8 mouse cellular contexts compared by ENCODE assay signal in the genomic region with DNA sequence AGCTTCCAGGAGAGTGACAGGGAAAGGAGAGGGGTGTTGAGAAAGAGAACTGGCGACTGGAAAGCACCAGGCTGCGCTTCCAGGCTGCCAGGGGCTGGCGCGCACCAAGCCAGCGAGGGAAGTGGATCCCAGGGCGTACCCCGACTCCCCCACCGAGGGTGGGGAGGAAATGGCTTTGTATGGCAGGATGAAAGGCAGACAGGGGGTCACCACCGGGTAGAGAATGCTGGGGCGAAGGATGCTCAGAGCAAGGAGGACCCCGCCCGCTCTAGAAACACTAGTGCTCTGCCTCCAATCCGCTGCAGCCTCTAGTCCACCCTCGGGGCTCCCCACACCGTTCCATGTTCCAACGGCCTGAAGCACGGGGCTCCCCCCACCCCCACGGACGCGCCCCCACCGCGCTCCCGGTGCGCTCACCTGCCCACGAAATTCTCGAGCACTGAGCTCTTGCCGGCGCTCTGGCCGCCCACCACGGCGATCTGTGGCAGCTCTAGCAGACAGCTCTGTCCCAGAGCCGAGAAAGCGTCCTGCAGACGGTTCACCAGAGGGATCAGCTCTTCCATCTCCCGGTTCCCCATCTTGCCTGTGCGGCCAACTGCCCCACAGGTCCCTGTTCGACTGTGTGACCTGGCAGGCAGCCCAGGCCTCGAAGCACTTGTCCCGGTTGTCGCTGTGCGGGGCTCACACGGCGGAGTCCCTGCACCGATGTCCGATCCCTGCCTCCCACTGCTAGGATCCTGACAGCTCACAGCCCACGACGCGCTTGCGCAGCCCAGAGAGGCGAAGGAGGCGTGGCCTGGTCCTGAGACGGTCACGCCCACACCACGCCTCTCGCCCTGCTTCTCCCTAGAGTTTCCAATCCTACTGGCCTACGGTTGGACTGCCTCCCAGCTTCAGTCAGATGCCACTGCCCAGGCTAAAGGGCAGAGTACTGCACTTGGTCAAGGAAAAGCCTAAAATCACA. TPM values are rescaled to one million over a fixed set of nuclear protein-coding genes. Genes with fewer than 3 reads are reported as not detected.
A peak's percentile ranks its signal among the peaks of the same experiment; 100 is the strongest.
DNase-seq lines count a peak whose midpoint lies in the region; ATAC-seq and TF ChIP-seq lines count a peak whose summit lies in the region.

Dnm3 (minus strand) TSS at position 789 of the 964 bp plus-strand sequence.

- H3K27ac ChIP-seq in heart, embryonic 13.5 days (replicated peaks): no peak within 1 kb of the TSS
- no peak within 1 kb of the TSS for H3K27ac ChIP-seq in kidney, postnatal 0 days
- no peak within 1 kb of the TSS for H3K27ac ChIP-seq in liver, adult 2 months (replicated peaks; ENCODE audit: insufficient read depth, low read depth, low read length)
- no peak within 1 kb of the TSS for H3K27ac ChIP-seq in stomach, embryonic 16.5 days (ENCODE audit: low read length)

- peak; percentile 38; the same call in 1 of the 2 replicates for TF ChIP-seq POLR2A in liver, adult 2 months (IDR thresholded peaks at IDR 0.05; ENCODE audit: extremely low read depth, insufficient read depth, low read length)
- TF ChIP-seq POLR2A in myocyte (IDR thresholded peaks at IDR 0.05; ENCODE audit: insufficient read length, low read depth): peak; percentile 80

- ATAC-seq in heart, embryonic 13.5 days (ENCODE audit: extremely low read depth, insufficient number of reproducible peaks, low FRiP score, low TSS enrichment): peak; percentile 92
- peak; percentile 99 for ATAC-seq in kidney, postnatal 0 days (replicated peaks; ENCODE audit: low FRiP score, low read depth)
- ATAC-seq in stomach, embryonic 16.5 days (ENCODE audit: insufficient read depth, low FRiP score): peak; percentile 98

- no peaks in the 10 kb centered on the region for H3K79me3 ChIP-seq in C2C12 (ENCODE audit: low read depth)

- H3K79me2 ChIP-seq in C2C12 (ENCODE audit: control insufficient read depth, insufficient read depth) (no peaks in the 10 kb centered on the region), myocyte (ENCODE audit: control insufficient read depth, insufficient read depth) (no peaks in the 10 kb centered on the region)
- H3K79me2 ChIP-seq in liver, adult 2 months (ENCODE audit: control insufficient read depth, insufficient read depth, low read length): no peaks in the 10 kb centered on the region

- no peaks in the 10 kb centered on the region for H3K9me3 ChIP-seq in heart, embryonic 13.5 days
- H3K9me3 ChIP-seq in kidney, postnatal 0 days (replicated peaks; ENCODE audit: low read length): no peaks in the 10 kb centered on the region
- no peaks in the 10 kb centered on the region for H3K9me3 ChIP-seq in stomach, embryonic 16.5 days (replicated peaks; ENCODE audit: control insufficient read depth, low read length)

- peak; percentile 11 for DNase-seq in c-Kit-negative CD71-positive TER-119-positive erythroid progenitor cells, embryonic 14.5 days (ENCODE audit: low read depth, low spot score)
- peak; percentile 63 for DNase-seq in fibroblast of lung, adult 2 months (ENCODE audit: low read depth)
- DNase-seq in kidney, postnatal 0 days (ENCODE audit: low spot score): peak; percentile 96
- DNase-seq in liver, adult 2 months (ENCODE audit: extremely low read depth, low read depth, low spot score): peak; percentile 93

- H3K4me1 ChIP-seq in heart, embryonic 13.5 days: peaks cover 8% of the 10 kb centered on the region; the same call in 1 of the 2 replicates
- no peaks in the 10 kb centered on the region for H3K4me1 ChIP-seq in kidney, postnatal 0 days (replicated peaks; ENCODE audit: insufficient read depth, low read length)
- H3K4me1 ChIP-seq in liver, adult 2 months (ENCODE audit: control insufficient read depth, insufficient read depth, low read length): peaks cover 4% of the 10 kb centered on the region
- H3K4me1 ChIP-seq in stomach, embryonic 16.5 days (ENCODE audit: control insufficient read depth, insufficient read depth, low read length): 0 out of 2 replicates have a peak, but pooled peaks cover 5% of the 10 kb centered on the region

- peak within 1 kb of the TSS; percentile 100 for H3K4me2 ChIP-seq in heart, embryonic 13.5 days
- H3K4me2 ChIP-seq in kidney, postnatal 0 days (ENCODE audit: low read length): peak within 1 kb of the TSS; percentile 97
- peak within 1 kb of the TSS; percentile 90 for H3K4me2 ChIP-seq in myocyte (ENCODE audit: low read depth)
- H3K4me2 ChIP-seq in stomach, embryonic 16.5 days (ENCODE audit: low read depth, low read length): peak within 1 kb of the TSS; percentile 99

- H3K36me3 ChIP-seq in C2C12 (ENCODE audit: control insufficient read depth, insufficient read depth) (no peaks in the 10 kb centered on the region), myocyte (ENCODE audit: control insufficient read depth, insufficient read depth) (no peaks in the 10 kb centered on the region)
- no peaks in the 10 kb centered on the region for H3K36me3 ChIP-seq in heart, embryonic 13.5 days
- no peaks in the 10 kb centered on the region for H3K36me3 ChIP-seq in kidney, postnatal 0 days (ENCODE audit: insufficient read depth, low read length)
- no peaks in the 10 kb centered on the region for H3K36me3 ChIP-seq in liver, adult 2 months (ENCODE audit: control insufficient read depth, insufficient read depth, low read length)
- H3K36me3 ChIP-seq in stomach, embryonic 16.5 days (ENCODE audit: control insufficient read depth, insufficient read depth, low read length): no peaks in the 10 kb centered on the region

- H3K4me3 ChIP-seq in C2C12 (ENCODE audit: insufficient read depth, poor library complexity, severe bottlenecking): peak within 1 kb of the TSS; percentile 35
- H3K4me3 ChIP-seq in heart, embryonic 13.5 days: peak within 1 kb of the TSS; percentile 70
- H3K4me3 ChIP-seq in kidney, postnatal 0 days (replicated peaks; ENCODE audit: low read depth, low read length): peak within 1 kb of the TSS; percentile 66
- peak within 1 kb of the TSS; percentile 72 for H3K4me3 ChIP-seq in liver, adult 2 months (ENCODE audit: insufficient read depth, low read depth, low read length)
- H3K4me3 ChIP-seq in myocyte: peak within 1 kb of the TSS; percentile 36
- H3K4me3 ChIP-seq in stomach, embryonic 16.5 days (replicated peaks; ENCODE audit: low read length): peak within 1 kb of the TSS; percentile 69

- H3ac ChIP-seq in C2C12 (ENCODE audit: control insufficient read depth, insufficient read length, low read depth): peak within 1 kb of the TSS; percentile 74
- H3ac ChIP-seq in myocyte (ENCODE audit: control insufficient read depth, insufficient read length): peak within 1 kb of the TSS; percentile 13

- under 1% methylated on average over 55 of the region's 56 CpGs for WGBS in heart, embryonic 13.5 days
- WGBS in kidney, postnatal 0 days: under 1% methylated on average over 56 of the region's 56 CpGs
- WGBS in liver, adult 2 months: under 1% methylated on average over 56 of the region's 56 CpGs
- WGBS in stomach, embryonic 16.5 days: under 1% methylated on average over 56 of the region's 56 CpGs

- no peak for TF ChIP-seq CTCF in C2C12 (IDR thresholded peaks at IDR 0.05; ENCODE audit: control insufficient read depth, insufficient read depth, insufficient read length)
- peak; percentile 57; the same call in 1 of the 2 replicates for TF ChIP-seq CTCF in kidney, postnatal 0 days (IDR thresholded peaks at IDR 0.05; ENCODE audit: low read depth)
- peak; percentile 34; the same call in 1 of the 2 replicates for TF ChIP-seq CTCF in liver, adult 2 months (IDR thresholded peaks at IDR 0.05; ENCODE audit: low read depth, low read length)

- H3K9ac ChIP-seq in heart, embryonic 13.5 days: peak within 1 kb of the TSS; percentile 80
- peak within 1 kb of the TSS; percentile 51 for H3K9ac ChIP-seq in kidney, postnatal 0 days (ENCODE audit: low read depth, low read length)
- peak within 1 kb of the TSS; percentile 50 for H3K9ac ChIP-seq in liver, adult 2 months (ENCODE audit: low read depth, low read length)
- peak within 1 kb of the TSS; percentile 75 for H3K9ac ChIP-seq in stomach, embryonic 16.5 days (ENCODE audit: low read length)

- H3K27me3 ChIP-seq in C2C12 (ENCODE audit: control insufficient read depth, insufficient read depth, insufficient read length): no peaks in the 10 kb centered on the region
- peaks cover 30% of the 10 kb centered on the region for H3K27me3 ChIP-seq in heart, embryonic 13.5 days (replicated peaks)
- 0 out of 2 replicates have a peak, but pooled peaks cover 3% of the 10 kb centered on the region for H3K27me3 ChIP-seq in kidney, postnatal 0 days (ENCODE audit: insufficient read depth, low read length)
- no peaks in the 10 kb centered on the region for H3K27me3 ChIP-seq in liver, adult 2 months (ENCODE audit: control insufficient read depth, insufficient read depth, low read length)
- no peaks in the 10 kb centered on the region for H3K27me3 ChIP-seq in myocyte (ENCODE audit: control insufficient read depth, insufficient read depth, insufficient read length)
- peaks cover 5% of the 10 kb centered on the region; the same call in 1 of the 2 replicates for H3K27me3 ChIP-seq in stomach, embryonic 16.5 days (ENCODE audit: control insufficient read depth, insufficient read depth, low read length)

TF ChIP-seq in C2C12, 6 proteins besides CTCF, POLR2A, EP300 and RAD21:
- TF ChIP-seq CEBPB (IDR thresholded peaks at IDR 0.05; ENCODE audit: low read depth) (no peak), MYOG (IDR thresholded peaks at IDR 0.05; ENCODE audit: control insufficient read depth, extremely low read depth, insufficient read length) (no peak), MYOD1 (IDR thresholded peaks at IDR 0.05; ENCODE audit: control insufficient read depth, insufficient read length, low read depth) (no peak), MAX (IDR thresholded peaks at IDR 0.05) (no peak), USF1 (IDR thresholded peaks at IDR 0.05; ENCODE audit: low read depth) (no peak), FOSL1 (IDR thresholded peaks at IDR 0.05; ENCODE audit: insufficient read depth, low read length, poor library complexity, severe bottlenecking) (no peak)

TF ChIP-seq in myocyte, 11 proteins besides CTCF, POLR2A, EP300 and RAD21 (continues in another document):
- TF ChIP-seq MYOD1 (IDR thresholded peaks at IDR 0.05; ENCODE audit: control insufficient read depth in 1 of 3, insufficient read length in 2 of 3, low read depth in 2 of 3): peak in 1 of 3 experiments; percentile 0
- no peak for TF ChIP-seq CEBPB (IDR thresholded peaks at IDR 0.05; ENCODE audit: insufficient read depth, poor library complexity, severe bottlenecking)
- TF ChIP-seq POLR2AphosphoS2 (IDR thresholded peaks at IDR 0.05; ENCODE audit: insufficient read length, low read depth): peak; percentile 71
- no peak for TF ChIP-seq MAX (IDR thresholded peaks at IDR 0.05; ENCODE audit: low read depth)
- no peak for TF ChIP-seq MYOG (IDR thresholded peaks at IDR 0.05; ENCODE audit: control insufficient read depth in 1 of 3, insufficient read depth in 1 of 3, insufficient read length in 2 of 3, low read depth in 2 of 3)

RNA-seq across cellular contexts. Expression of gene Dnm3, which starts in this region (rescaled TPM):
- polyA plus RNA-seq in C2C12 (2012; fragmentation: generic; extraction: Trizol) (1.6 TPM), myocyte (2012; fragmentation: generic; extraction: Trizol) (3.0 TPM)
- 1.3 and 1.4 TPM in 2 replicates for polyA plus RNA-seq in heart, embryonic 13.5 days (2015; fragmentation: Nextera tagmentation; extraction: Ambion mirVana)
- polyA plus RNA-seq in kidney, postnatal 0 days (2015; fragmentation: Nextera tagmentation; extraction: Ambion mirVana): 8.3 and 9.6 TPM in 2 replicates
- total RNA-seq in liver, adult 2 months (2014; rRNA removed): 0.46 and 0.67 TPM in 2 replicates
- 0.15 and 0.60 TPM in 2 replicates for polyA plus RNA-seq in liver, adult 2 months (2012; rRNA removed)
- 6.4 and 6.7 TPM in 2 replicates for polyA plus RNA-seq in stomach, embryonic 16.5 days (2015; fragmentation: Nextera tagmentation; extraction: Ambion mirVana)

Comparison
In these comparisons a context has a peak if more than half of its experiments do, and no peak if none do; other contexts are left out.
1. Peak in DNase-seq, H3K4me3 ChIP-seq and H3K9ac ChIP-seq in liver, adult 2 months; RNA of the gene not detected or under 1 TPM.
2. DNase-seq: peak in every context shown above with its lines; median percentile 96 in kidney, postnatal 0 days; 93 in liver, adult 2 months; 63 in fibroblast of lung, adult 2 months; 11 in c-Kit-negative CD71-positive TER-119-positive erythroid progenitor cells, embryonic 14.5 days.